Mouse (Mus musculus) heart, postnatal 0 days (tissue): Measurements from ENCODE around the gene Zan. TPM values are rescaled to one million over a fixed set of nuclear protein-coding genes. Genes with fewer than 3 reads are reported as not detected.
A peak's percentile ranks its signal among the peaks of the same experiment; 100 is the strongest.

Experiments
- ATAC-seq: fragments of 200-750 bp; cut with Nextera tagmentation; 2 replicates; pipeline ENCODE4 v1.8.0; 2017; ENCODE audit warnings: low read depth, moderate number of reproducible peaks, moderate library complexity; ENCODE audit not compliant: insufficient read depth
- DNase-seq: peaks from one replicate; pipeline ENCODE4 v3.0.0-alpha.2; 2016; ENCODE audit warnings: low spot score
- H3K27ac ChIP-seq: fragments of 300-500 bp; sonication (generic); 2 replicates; pipeline ENCODE4 v1.5.1; 2014; ENCODE audit warnings: low read depth, mild to moderate bottlenecking
- H3K27me3 ChIP-seq: fragments of 300-500 bp; sonication (generic); 2 replicates; pipeline ENCODE4 v1.6.1; 2014; ENCODE audit warnings: low read length, mixed read lengths; ENCODE audit not compliant: control insufficient read depth, insufficient read depth
- H3K36me3 ChIP-seq: fragments of 300-500 bp; sonication (generic); replicated peaks from 2 replicates; pipeline ENCODE4 v1.6.1; 2014; ENCODE audit warnings: low read length, mixed read lengths; ENCODE audit not compliant: control insufficient read depth, insufficient read depth
- H3K4me1 ChIP-seq: fragments of 300-500 bp; sonication (generic); 2 replicates; pipeline ENCODE4 v1.6.1; 2014; ENCODE audit warnings: antibody characterized with exemption; ENCODE audit not compliant: control insufficient read depth, insufficient read depth
- H3K4me2 ChIP-seq: fragments of 300-500 bp; sonication (generic); 2 replicates; pipeline ENCODE4 v1.6.1; 2014; ENCODE audit warnings: low read depth, mild to moderate bottlenecking, low read length, moderate library complexity
- H3K4me3 ChIP-seq: fragments of 300-500 bp; sonication (generic); 2 replicates; pipeline ENCODE4 v1.5.1; 2014; ENCODE audit warnings: low read depth, low read length
- H3K9ac ChIP-seq: fragments of 300-500 bp; sonication (generic); replicated peaks from 2 replicates; pipeline ENCODE4 v1.6.1; 2014; ENCODE audit warnings: low read depth, low read length, mixed read lengths
- H3K9me3 ChIP-seq: fragments of 300-500 bp; sonication (generic); replicated peaks from 2 replicates; pipeline ENCODE4 v1.6.1; 2016; ENCODE audit warnings: low read length; ENCODE audit not compliant: control insufficient read depth
- CTCF ChIP-seq: IDR thresholded peaks from 2 replicates; pipeline ENCODE4 v1.5.1; 2016; ENCODE audit warnings: antibody characterized with exemption, control low read depth, low read depth
- EP300 ChIP-seq: IDR thresholded peaks from 2 replicates; pipeline ENCODE4 v1.6.1; 2016; ENCODE audit warnings: antibody characterized with exemption, low read depth
- WGBS: fragments of 180-500 bp; shearing (Covaris S2); extraction: QIAGEN DNeasy Blood & Tissue Kit; methylation state at CpG from one replicate; pipeline ENCODE4 v1.1.7; 2014; 5-methylcytosine and 5-hydroxymethylcytosine counted together
- polyA plus RNA-seq: library from polyadenylated mRNA; unstranded; fragments of >200 nt; fragmentation: Nextera tagmentation; extraction: Ambion mirVana; gene quantifications from 2 replicates; pipeline ENCODE4 v1.2.1, GENCODE M21; 2015
- total RNA-seq: library from RNA; depleted of rRNA; stranded (reverse); fragments of >200 nt; gene quantifications from 2 replicates; pipeline ENCODE4 v1.2.3, GENCODE M21; 2014; ENCODE audit warnings: low replicate concordance

Zan gene
- total and polyA plus RNA-seq, 2 experiments from 2014 or later: under 0.01 to 0.04 TPM

GRCm38 (mm10) chr5:137481138-137481537, 4.3 kb upstream of the Zan start:
- H3K4me3 ChIP-seq: no peak overlapping the region
- H3K9me3 ChIP-seq: no peaks in the 10 kb centered on the region
- ATAC-seq (0 out of 2 replicates have a peak, but pooled peaks have one; percentile 33), DNase-seq (peak; percentile 81)
- no peak overlapping the region for H3K27ac ChIP-seq
- no peaks in the 10 kb centered on the region for H3K4me1 ChIP-seq
- H3K36me3 ChIP-seq: no peaks in the 10 kb centered on the region
- no peak for TF ChIP-seq EP300
- peak; percentile 68 for TF ChIP-seq CTCF
- peaks cover 21% of the 10 kb centered on the region for H3K27me3 ChIP-seq
- no peak overlapping the region for H3K4me2 ChIP-seq
- no peak overlapping the region for H3K9ac ChIP-seq

DNA sequence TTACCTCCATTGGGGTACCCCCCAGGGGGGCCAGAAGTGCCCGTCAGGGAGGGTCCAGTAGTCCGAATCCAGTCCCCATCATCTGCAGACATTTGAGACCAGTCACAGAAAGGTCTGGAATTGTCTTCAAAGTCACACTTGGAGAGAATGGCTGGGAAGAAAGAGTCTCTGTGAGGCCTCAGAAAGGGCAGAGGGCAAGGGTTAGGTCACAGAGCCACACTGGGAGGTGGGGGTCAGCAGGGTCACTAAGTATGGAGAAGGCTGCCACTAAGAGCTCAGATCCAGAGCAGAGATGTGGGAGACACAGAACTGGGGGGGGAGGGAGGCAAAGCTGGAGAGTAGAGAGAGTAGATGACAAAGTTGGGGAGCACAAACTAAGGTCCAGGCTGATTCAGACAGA, 2.5 kb downstream of the Zan start:
- Histone ChIP-seq H3K36me3 (no peaks in the 10 kb centered on the region), H3K27ac (no peak overlapping the region), H3K4me3 (no peak overlapping the region), H3K4me1 (no peaks in the 10 kb centered on the region), H3K4me2 (no peak overlapping the region), H3K9me3 (no peaks in the 10 kb centered on the region), H3K27me3 (no peaks in the 10 kb centered on the region), H3K9ac (no peak overlapping the region)
- TF ChIP-seq EP300 (no peak), CTCF (no peak)
- ATAC-seq (no peak), DNase-seq (no peak)
- 64% methylated on average over 2 of the region's 2 CpGs for WGBS

DNA sequence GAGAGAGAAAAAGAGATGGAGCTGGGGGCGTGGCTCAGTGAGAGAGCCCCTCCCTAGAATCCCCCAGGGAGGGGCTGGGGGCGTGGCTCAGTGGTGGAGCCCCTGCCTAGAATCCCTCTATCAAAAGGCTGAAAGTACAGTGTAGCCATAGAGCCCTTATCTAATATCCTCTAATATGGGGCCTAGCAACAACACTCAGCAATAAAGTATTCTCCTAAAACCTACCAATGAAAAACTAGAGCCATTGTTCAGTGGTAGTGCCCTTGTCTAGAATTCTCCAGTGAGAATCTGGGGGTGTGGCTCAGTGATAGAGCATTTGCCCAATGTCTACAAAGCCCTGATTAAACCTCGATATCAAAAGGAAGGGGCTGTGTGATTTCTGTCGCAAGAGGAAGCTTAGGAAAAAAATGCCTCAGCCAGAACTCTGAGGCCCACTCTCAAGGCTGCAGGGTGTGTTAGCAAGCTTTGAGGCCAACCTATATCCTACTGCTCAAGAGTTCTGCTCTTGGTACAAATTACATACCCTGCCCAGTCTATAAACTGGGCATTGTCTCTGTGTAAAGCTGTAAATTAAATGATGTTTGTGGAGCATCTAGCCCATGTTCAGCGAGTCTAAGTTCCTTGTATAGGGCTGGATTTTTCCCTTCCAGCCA, 4.5 kb downstream of the Zan start:
- WGBS: 37% methylated on average over 5 of the region's 5 CpGs
- H3K27ac ChIP-seq: no peak overlapping the region

DNA sequence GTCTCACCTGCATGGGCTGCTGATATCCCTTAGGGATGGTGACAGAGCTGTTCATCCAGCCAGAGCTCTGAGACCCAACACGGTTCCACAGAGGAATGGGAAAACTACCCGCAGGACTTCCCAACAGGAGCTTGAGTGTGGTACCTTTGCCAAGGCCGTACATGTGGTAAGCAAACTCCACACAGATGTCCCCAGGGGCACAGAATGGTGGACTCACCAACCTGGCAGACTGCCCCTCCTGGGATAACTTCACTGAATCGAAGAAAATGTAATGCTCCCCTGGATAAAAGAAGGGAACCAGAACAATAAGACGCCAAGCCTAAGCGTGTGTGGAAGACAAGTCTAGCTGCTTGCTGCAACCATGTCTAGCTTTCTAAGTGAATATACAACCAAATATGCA, 9.9 kb downstream of the Zan start:
- 85% methylated on average over 6 of the region's 6 CpGs for WGBS
- Histone ChIP-seq H3K4me2 (no peak overlapping the region), H3K27ac (no peak overlapping the region), H3K4me3 (no peak overlapping the region), H3K9ac (no peak overlapping the region), H3K27me3 (no peaks in the 10 kb centered on the region), H3K9me3 (no peaks in the 10 kb centered on the region), H3K4me1 (no peaks in the 10 kb centered on the region), H3K36me3 (no peaks in the 10 kb centered on the region)
- TF ChIP-seq CTCF: no peak
- ATAC-seq: no peak
- DNase-seq: no peak

More for the DNA sequence above, 4.5 kb downstream of the Zan start:
- DNase-seq (no peak), ATAC-seq (no peak)
- no peak overlapping the region for H3K9ac ChIP-seq
- H3K4me3 ChIP-seq: no peak overlapping the region
- no peaks in the 10 kb centered on the region for H3K36me3 ChIP-seq
- H3K9me3 ChIP-seq: no peaks in the 10 kb centered on the region
- TF ChIP-seq CTCF (no peak), EP300 (no peak)
- H3K27me3 ChIP-seq: no peaks in the 10 kb centered on the region
- H3K4me1 ChIP-seq: no peaks in the 10 kb centered on the region
- H3K4me2 ChIP-seq: no peak overlapping the region

- H3K9ac ChIP-seq: no peak overlapping the region
- H3K27ac ChIP-seq: no peak overlapping the region
- H3K4me1 ChIP-seq: no peaks in the 10 kb centered on the region
- ATAC-seq (no peak), DNase-seq (no peak)
- no peak overlapping the region for H3K4me3 ChIP-seq
- 36% methylated on average over 3 of the region's 3 CpGs for WGBS
- no peaks in the 10 kb centered on the region for H3K9me3 ChIP-seq
- H3K36me3 ChIP-seq: no peaks in the 10 kb centered on the region
- TF ChIP-seq CTCF (no peak; the same call in 1 of the 2 replicates), EP300 (no peak)
- no peaks in the 10 kb centered on the region for H3K27me3 ChIP-seq
- H3K4me2 ChIP-seq: no peak overlapping the region
These were observed 11.8 kb downstream of the Zan start for GRCm38 (mm10) chr5:137465049-137465448.
